Mouse (Mus musculus) mouse trophoblast stem cell (cell line): ENCODE data around the gene Mmp24.
"Not testable (repeated sequence)": the region's sequence is repeated elsewhere in the genome, so short reads cannot be mapped to it uniquely, and the experiment has no call there.

ENCODE experiments used
- in situ Hi-C, 2 experiments: fragments of 300-500 bp; cut with MseI, MboI; formaldehyde crosslinking; loops; 2 replicates in 1 of 2; 3 replicates in 1 of 2; pipeline ENCODE4 v1.15.1; 2025

Gene Mmp24

DNA sequence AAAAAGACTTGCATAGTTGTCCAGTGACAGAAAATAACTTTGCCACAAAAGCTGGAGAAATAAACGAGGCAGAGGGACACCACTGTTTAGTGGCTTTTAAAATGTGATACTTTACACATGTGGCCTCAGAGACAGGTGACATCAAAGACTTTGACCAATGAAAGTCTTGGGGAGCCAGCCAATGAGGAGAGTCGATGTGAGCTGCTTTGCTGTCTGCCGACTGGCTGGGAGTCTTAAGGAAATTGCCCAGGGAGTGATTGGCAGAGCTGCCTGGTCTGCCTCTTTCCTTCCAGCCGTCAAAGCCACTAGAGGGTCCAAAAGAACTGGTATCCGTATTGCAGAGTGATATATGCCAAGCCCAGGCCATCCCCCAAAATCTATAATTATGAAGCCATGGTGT, 39.7 kb downstream of the Mmp24 start:
- in situ Hi-C loops, result no loop called here

DNA sequence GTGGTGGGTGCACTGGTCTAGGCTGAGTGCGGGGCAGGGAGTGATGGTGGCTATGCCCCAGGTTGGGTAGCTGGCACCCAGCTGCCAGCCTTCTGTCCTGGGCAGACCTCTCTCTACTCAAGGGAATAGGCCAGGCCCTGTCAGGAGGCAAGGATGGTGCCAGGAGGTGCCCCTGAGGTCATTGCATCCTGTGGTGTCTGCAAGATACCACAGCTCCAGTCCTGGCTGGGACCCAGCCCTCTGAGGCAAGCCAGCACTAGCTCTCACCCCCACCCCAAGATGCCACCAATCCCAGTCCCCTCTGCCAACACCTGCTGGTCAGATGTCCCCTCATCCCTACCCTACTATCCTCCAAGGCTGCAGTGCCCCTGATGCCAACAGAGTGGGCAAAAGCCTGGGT, 41.0 kb downstream of the Mmp24 start:
- in situ Hi-C loops, result no loop called here

DNA sequence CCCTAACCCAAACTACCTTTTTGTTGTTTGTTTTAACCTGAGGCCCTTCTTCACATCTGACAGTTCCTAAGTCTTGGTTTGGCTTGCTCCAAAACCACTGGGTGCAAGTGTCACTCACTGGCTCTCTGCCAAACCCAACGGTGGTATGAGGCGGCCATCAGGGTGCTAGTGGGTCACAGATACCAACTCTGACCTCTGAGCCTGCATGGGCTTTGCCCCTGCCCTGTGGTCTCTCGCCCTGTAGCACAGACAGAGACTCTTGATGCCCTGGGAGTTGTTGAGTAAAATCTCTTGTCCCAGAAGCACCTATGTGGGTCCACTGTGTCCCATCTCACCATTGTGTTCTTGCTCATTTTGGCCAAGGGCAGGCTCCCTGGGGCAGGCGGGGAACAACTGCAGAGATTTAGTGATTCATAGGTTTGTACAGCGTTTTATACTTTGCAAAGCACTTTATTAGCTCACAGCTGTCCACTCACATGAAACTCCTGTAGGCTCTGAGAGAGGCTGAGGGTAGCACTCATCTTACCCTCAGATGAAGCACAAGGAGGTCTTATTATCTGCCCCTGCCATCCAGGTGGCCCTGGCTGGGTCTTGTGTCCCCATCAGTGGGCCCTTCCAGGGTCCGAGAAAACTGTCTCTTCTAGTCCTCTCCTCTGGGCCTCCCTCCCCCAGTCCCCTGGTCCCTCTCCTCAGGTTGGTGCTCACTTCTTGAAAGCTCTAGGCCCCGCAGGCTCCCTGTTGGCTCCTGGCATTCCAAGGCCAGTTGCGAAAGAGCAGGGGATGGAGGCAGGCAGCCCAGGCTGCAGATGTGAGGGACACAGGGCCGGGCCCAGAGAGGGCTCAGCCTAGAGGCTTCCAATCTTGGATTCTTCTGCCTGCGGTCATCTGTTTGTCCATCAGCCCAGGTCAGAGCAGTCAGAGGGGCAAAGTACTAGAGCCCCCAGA, 42.4 kb downstream of the Mmp24 start:
- in situ Hi-C loops, result no loop called here

DNA sequence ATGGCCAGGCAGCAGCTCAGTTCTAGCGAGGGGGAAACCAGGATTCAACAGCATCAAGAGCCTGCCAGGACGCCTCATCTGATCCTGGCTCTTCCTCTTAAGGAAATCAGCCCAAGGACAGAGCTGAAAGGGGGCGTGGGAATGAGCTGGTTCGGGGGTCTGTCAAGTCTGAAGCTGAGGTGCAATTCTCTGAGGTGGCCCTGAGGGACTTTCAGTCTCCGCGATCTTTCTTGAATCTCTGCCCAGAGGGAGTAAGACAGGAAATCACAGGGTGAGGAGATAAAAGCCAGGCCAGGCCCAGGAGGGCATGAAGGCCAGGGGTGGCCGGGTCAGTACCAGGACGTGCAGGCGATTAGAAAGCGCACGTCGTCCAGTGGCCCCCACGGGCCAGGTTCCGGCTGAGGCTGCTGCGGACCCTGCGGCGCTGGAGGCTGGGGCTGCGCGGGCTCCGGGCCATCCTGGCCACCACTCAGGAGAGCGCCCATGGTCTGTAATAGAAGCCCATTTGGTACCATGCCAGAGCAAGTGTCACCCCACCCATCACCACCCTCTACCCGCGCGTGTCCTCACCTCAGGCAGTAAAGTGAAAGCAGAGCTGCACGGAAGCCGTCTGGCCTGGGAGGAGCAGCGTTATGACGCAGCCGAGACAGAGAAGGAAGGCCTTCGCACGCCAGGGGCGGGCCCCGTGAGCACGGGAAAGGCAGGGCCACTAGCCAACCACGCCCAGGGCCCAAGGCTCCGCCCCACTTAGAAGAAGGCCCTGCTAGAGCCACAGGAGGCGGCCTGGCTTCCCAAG, 43.7 kb downstream of the Mmp24 start:
- in situ Hi-C loops, result no loop called here

DNA sequence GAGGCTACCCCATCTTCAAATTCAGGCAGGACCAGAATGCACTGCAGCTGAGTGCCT, 44.1 kb downstream of the Mmp24 start, which contains the start of gene BC029722:
Gene BC029722 (minus strand): TSS at position 35 of the 57 bp plus-strand sequence.
- in situ Hi-C loops, result no loop called here

DNA sequence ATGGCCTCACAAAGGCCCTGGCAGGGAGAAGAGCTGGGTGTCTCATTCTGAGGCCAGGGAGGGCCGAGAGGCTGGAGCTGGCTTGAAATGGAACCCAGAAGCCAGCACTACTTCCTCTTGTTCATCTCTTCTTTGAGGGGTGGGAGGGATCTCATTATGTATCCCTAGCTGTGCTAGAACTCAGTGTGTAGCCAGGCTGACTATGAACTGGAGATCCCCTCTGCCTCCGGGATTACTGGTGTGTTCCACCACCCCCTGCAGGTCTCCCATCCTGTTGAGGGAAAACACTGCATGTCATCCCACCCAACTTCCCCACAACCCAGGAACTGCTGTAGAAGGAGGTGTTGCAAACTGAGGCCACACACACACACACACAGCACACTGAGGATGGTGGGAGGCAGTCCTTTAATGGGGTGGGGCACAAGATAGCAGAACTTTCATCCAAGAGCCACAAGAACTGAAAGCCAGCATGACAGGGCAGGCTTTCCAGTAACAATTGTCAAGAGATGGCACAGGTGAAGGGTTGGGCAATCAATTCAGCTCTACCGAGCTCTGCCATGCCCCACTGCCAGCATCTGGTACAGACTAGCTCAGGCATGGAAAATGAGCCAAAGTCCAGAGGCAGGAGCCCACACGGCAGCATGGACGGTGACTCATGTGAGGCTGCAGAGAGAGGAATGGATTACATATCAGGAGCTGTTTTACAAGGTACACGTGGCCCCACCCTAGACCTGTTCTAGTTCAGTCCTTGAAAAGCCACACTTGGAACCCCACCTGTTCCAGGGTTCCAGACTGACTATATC, 44.5 kb downstream of the Mmp24 start:
- in situ Hi-C loops, result no loop called here

DNA sequence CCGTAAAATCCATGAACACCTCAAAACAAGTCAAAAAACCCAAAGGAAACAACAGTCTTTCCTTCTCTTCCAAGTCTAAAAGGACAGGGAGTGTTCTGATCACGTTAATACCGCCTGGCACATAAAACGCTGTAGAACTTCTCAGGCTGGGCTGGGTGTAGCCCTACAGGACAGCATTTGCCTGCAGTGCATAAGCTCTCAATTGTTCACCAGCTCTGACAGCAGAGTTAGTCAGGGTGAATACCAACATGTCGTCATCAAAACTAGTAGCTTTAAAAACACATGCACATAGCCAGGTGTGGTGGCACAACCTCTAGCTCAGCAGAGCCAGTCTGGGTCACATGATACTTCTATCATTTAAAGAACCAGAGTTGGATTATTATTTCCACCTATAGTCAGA, 45.6 kb downstream of the Mmp24 start:
- in situ Hi-C loops, result no loop called here

DNA sequence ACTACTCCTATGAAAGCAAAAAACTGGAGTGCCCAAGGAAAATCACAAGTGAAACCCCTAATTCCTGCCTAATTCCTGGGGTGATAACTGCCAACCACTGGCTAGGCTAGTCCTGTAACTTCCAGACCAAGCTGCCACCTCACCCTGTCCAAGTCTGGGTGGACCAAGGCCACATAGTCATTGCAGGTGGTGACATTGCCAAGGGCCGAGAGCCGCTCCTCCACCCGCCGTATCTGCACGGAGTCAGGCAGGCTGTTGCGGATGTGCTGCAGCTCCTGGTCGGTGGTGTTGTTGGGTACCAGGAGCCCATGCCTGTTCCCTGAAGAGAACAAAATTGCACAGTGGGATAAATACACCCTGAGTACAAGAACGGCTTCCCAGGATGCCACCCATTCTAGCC, 48.6 kb downstream of the Mmp24 start:
- in situ Hi-C loops, result no loop called here

DNA sequence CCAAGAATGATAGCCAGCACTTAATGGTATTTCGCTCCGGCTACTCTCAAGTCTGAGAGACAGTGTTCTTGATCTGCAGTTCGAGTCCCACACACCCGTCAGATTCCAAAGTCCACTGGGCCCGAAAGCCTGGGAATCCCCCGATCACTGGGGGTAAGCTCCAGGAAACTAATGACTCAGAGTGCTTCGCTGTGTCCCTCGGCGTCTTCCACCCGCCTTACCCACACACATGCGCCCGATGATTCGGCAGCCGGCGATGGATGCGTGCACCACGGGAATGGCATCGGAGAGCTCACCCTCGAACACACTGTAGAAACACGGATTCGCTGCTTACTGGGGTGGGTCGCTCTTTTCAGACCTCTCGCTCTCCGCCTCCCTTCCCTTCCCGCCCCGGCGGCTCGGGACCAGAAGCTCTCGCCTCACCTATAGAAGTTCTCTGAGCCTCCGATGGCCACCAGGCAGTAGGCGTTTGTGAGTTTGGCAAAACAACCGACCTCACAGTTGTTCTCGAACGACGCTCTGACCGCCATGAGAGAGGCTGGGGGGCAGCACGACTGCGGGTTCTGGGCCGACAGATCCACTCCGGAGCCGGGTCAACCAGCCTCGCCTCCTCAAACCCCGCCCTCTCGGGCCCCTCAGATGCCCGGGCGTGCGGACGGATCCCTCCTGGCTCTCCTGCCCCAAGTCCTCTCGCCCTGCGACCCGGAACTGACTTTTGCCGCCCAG, 50.9 kb downstream of the Mmp24 start:
- in situ Hi-C loops, result no loop called here

DNA sequence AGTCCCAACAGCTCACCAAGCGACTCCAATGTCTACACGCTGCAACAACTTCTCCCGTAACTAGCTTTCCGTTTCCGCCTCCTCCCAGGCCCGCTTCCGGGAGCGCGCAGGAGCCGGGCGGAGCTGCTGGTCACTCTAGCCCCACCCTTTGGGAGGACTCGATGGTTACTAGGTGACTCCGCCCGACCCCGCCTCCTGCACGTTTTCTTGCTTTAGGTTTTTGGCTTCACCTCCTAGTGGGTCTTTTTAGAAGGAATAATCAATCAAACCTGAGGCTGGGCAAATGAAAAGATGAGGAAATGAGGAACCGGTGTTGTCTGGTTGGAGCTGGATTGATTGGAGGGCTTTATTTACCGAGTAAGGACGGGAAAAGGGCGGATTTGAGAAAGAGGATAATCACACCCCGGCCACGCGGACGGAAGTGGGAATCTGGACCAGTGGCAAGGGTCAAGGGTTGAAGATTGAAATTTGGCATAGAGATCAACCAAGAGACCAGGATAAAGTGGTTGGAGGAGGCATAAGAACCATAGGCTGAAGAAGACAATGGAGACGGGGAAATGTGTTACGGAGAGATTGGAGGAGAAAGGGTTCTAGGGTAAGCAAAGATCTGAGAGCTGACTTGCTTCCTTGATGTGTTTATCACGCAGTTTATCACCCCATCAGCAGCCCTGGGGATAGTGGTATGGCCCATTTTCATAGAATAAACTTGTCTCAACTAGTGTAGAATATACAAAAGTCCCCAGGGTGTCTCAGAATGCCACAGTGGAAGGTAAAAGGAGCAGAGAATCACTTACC, 51.7 kb downstream of the Mmp24 start, which contains the start of gene Eif6:
Gene Eif6 (minus strand): TSS at position 296 of the 795 bp plus-strand sequence.
- in situ Hi-C loops, result no loop called here

DNA sequence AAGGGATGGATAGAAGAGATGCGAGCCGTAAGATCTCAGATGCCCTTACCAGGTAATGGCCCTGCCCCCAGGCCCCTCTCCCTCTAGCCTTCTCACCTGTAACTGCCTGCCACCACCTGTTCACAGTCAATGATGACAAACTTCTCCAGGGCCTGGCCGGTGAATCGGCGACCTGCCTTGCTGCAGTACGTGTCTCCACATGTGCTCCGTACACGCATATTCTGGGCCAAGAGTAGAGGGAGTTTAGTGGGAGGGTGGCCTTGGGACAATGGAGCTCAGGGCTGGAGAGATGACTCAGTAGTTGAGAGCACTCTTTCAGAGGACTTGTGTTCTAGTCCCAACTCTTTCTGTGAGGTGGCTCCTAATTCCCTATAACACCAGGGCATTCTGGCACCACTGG, 55.7 kb downstream of the Mmp24 start:
- in situ Hi-C loops, result no loop called here

DNA sequence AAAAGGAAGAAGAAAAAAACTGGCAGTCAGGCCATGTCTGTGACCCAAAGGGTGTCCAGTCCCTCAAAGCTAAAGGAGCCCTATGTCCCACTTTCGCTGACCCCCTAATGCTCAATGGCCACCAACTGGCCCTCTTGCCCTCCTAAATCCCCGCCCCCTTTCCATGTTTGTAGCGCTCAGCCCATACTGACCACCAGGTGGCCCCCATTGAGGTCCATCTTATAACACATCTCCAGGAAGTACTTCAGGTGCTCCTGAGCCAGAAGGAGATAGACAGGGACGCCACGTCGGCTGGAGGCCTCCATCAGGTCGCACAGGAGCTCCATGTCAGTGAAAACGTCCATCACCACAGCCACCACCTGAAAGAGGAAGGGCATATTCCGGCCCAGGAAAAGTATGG, 56.2 kb downstream of the Mmp24 start:
- in situ Hi-C loops, result no loop called here

DNA sequence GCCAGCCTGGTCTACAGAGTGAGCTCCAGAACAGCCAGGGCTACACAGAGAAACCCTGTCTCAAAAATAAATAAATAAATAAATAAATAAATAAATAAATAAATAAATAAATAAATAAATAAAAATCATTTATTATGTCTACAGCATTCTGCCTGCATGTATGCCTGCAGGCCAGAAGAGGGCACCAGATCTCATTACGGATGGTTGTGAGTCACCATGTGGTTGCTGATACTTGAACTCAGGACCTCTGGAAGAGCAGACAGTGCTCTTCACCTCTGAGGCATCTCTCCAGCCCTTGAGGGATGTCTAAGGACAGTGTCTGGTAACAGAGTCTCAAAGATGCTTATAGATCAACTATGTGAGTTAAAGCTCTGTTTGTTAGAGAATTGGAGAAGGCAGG, 56.9 kb downstream of the Mmp24 start:
- in situ Hi-C loops, result not testable (repeated sequence)

DNA sequence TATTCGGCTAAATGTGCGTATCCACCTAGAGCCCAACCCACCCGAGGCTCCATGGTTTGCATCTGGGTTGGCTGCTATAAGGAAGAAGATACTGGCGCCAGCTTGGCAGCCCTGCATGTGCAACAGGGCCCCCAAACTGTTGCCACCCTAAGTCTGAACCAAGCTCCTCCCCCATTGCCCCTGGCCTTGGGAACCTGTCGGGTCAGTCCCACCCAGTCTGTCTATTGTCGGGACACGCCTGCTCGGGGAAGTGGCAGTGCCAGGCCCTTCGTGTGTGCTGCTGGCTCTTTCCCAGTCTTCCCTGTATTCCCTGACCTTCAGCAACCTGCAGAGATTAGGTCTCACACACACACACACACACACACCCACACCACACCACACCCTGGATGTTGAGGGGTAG, 59.6 kb downstream of the Mmp24 start, which contains the start of gene Fam83c:
Gene Fam83c (minus strand): TSS at position 123 of the 400 bp plus-strand sequence.
- in situ Hi-C loops, result no loop called here

DNA sequence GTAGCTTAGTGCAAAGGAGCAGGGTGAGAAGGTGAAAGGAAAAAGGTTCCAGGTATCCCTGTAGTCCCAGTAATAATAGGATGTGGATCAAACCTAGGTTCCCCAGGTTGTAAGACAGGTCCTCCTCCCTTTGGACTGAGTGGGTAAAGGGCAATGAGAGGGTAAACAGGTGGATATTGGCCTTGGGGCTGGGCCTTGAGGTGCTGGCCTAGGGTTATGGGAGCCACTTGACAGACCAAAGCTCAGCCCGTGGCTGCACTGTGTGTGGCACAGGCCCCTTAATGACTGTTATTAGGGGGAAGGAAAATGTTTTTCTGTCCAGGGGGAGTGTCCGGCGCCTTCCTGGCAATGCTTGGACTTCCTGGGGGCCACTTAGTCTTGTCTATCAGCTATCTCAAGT, 62.8 kb downstream of the Mmp24 start:
- in situ Hi-C loops, result no loop called here

DNA sequence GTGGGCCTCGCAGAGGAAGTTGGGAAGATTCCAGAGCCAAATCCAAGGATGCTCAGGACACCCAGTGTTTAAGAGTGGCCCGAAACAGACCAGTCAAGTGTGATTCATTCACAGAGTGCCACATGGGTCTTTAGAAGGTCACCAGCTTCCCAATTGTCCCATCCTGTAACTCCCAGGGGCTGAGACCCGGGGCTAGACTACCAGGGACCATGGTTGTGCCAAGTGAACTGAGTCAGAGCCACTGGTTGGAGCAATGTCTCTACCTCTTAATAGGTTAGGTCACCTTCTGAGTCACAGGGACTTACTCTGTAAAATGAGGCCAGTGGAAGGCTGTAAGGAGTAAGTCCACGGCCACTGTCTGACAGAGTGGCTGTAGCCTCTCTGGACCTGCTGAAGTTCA, 63.8 kb downstream of the Mmp24 start:
- in situ Hi-C loops, result no loop called here

DNA sequence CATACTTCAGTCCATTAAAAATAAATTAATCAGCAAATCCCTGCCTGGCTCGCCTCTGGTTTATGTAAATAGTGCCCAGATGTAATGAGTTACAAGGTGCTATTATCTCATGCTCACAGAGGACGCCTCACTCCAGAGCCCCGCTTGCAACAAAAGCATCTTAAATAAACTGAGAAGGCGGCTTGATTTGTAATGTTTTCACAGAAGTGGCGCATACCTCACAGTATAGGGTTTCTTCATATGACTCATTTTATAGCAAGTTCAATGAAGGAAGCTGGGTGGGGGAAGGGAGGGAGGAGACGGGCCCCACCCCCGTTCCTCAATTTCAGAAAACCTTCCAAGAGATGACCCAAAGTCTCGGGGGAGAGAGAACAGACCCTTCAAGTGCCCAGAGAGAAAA, 71.8 kb downstream of the Mmp24 start:
- in situ Hi-C loops, result loop anchor here in 1 of 2 experiments (5.0 kb wide), 1 partner anchor 100 kb away; the partner anchor contains the start of gene Gdf5

DNA sequence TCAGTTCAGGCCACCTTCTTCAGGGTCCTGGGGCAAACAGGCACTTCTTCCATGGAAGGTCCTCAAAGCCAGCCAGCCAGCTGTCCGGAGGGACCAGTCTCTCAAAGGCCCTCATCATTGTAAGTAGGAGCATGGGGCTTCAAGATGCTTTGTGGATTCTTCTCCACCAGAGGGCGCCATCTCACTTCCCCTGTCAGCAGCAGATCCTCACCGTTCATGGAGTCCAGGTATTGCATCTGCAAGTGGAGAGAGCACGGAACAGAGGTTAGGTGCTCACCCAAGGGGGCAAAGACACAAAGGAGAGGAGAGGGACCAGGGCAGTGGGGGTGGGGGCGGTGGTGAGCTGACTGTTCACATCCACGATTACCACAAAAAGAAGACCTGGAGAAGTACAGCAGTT, 73.1 kb downstream of the Mmp24 start:
- in situ Hi-C loops, result loop anchor here in 1 of 2 experiments (5.0 kb wide), 1 partner anchor 99 kb away; the partner anchor contains the start of gene Gdf5

DNA sequence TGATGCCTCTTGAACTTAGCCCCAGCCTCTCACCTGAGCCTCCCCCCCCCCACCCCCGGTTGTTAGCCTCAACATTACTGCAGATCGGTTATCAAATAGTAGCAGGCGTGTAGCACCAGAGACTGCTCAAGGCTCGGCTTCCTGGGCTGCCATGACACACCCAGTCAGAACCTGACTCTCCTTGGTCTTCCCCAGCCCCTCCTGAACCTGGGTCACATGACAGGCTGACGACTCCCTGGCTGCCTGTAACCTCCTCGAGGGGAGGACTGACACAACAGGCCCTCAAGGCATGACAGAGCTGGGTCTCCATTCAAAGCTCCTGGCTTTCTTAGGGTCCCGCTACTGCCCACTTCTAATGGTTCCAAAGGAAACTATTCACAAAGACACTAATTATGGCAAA, 74.3 kb downstream of the Mmp24 start:
- in situ Hi-C loops, result loop anchor here in 1 of 2 experiments (5.0 kb wide), 1 partner anchor 98 kb away; the partner anchor contains the start of gene Gdf5

DNA sequence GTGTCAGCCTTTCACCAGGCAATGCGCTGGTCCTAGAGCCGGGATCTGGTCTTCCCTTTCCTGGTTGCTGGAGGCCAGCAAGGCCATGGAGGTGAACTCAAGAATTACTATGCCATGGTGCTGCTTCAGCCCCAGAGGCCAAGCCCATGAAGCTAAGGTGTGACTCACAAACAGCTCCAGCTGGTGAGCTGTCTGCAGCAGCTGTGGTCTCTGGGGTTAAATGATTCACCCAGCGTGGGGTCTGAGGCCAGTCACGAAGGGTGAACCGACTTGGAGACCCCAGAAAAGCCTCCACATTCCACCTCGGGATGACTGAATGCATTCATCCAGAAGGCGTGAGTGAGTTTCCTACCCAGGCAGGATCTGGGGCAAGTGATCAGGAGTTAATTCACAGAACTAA, 75.0 kb downstream of the Mmp24 start:
- in situ Hi-C loops, result no loop called here

DNA sequence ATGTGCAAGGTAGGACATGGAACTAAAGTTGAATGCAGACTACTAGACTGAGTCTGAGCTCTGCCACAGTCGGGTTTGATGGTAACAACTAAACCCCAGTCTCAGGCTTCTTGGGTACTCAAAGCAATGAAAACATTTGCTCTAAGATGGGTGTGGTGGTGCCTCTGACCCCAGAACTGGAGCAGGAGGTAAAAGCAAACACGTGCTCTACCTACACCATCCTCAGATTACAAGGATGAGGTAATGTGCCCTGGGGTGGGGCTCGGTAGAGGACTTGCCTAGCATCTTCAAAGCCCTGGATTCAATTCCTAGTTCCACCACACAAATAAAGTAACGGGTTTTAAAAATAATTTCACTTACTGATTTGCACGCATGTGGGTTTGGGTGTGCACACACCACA, 77.4 kb downstream of the Mmp24 start:
- in situ Hi-C loops, result no loop called here
